Mouse (Mus musculus) adrenal gland, adult (tissue): Measurements from ENCODE around the gene Lmo7.

Experiments used
- DNase-seq, 2 experiments: peaks; one replicate each; pipeline ENCODE4 v3.0.0; 2022 to 2023; ENCODE audit warnings: low spot score in 1 of 2; ENCODE audit not compliant: inconsistent age in 2 of 2

The Lmo7 gene

GRCm38 (mm10) chr14:101729237-101729971 is at the start of gene Lmo7, which contains the start of gene Gm9922:
Lmo7 (plus strand) TSS chr14:101729957.
Gm9922 (minus strand) TSS chr14:101729814.
- DNase-seq, result peak; percentile 86 to 95

GRCm38 (mm10) chr14:101687696-101688095 is 42.1 kb upstream of the Lmo7 start:
- no peak for DNase-seq

GRCm38 (mm10) chr14:101688406-101688805 is 41.4 kb upstream of the Lmo7 start:
- DNase-seq, result no peak

- DNase-seq, result no peak
These were observed 25.3 kb upstream of the Lmo7 start for GRCm38 (mm10) chr14:101704479-101704878.

- DNase-seq, result peak in 1 of 2 experiments; percentile 58
These were observed 22.7 kb upstream of the Lmo7 start for GRCm38 (mm10) chr14:101707088-101707487.

GRCm38 (mm10) chr14:101714414-101714813 is 15.3 kb upstream of the Lmo7 start:
- DNase-seq, result no peak

DNA sequence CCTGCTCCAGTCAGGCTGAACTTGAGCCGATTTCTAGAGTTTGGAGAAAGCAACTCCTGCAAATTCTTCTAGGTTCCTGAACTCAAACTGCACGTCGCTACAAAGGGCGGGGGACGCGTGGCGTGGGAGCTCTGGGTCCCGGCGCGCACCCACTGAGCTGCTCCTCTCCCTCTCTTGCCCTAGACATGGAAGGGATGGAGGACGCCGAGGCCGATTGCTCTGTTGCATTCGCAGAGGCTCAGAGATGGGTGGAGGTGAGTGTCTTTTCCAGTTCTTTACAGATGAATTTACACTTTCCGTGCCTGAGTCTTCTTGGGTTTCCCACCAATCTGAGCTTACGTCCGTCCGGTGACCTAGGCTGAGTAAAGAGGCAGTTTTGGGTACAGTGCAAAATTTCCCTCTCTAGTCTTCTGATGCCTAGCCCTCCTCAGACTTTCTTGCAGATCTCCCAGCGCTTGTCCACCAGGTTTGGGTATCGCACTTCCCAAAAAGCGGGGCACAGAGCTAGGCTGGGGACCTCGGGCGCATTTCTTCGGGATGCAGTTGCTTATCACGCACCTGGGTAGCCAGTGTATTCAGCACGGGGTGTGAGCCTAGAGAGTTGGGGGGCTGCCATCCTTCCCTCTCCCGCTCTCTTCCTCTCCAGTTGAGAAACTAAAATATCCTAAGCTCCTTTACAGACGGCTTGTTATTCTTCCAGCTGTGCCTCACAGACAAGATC is 375 bp downstream of the Lmo7 start:
- DNase-seq, result no peak

DNA sequence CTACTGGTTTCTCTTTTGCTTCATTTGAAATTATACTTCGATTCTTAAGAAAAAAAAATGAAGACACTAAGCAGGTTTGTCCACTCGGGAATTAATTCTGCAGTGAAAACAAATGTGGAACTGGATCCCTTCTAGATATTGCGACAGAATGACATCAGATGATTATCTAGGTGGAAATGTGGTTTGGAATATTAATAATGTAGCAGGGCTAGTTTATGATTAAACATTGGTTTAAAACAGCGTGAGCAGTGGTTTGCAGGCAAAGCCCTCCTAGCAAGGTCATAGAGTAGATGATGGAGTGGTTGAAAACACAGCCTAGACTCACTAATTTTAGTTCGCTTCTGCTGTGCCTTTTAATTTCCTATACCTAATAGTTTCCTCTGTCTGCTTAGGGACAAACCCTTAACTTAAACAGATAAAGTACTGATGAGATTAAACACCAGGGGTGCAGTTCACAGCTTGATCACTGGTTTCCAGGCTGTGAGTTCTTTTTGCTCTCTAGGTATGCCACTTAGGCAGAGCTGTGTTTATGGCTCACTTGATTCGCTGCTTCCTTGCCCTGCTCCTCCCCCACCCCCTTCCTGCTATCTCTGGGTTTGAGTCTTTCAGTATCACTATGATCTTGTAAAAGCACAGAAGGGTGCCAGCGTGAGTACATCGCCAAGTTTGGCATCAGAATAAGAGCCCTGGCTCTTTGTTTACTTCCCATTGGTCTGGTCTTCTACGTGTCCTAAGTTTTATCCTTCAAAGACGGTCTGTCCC is 4.0 kb downstream of the Lmo7 start:
- peak in 1 of 2 experiments; percentile 29 for DNase-seq

- no peak for DNase-seq
These were observed 7.7 kb downstream of the Lmo7 start for GRCm38 (mm10) chr14:101737501-101737900.

GRCm38 (mm10) chr14:101746635-101747034 is 16.9 kb downstream of the Lmo7 start:
- DNase-seq, result no peak

DNA sequence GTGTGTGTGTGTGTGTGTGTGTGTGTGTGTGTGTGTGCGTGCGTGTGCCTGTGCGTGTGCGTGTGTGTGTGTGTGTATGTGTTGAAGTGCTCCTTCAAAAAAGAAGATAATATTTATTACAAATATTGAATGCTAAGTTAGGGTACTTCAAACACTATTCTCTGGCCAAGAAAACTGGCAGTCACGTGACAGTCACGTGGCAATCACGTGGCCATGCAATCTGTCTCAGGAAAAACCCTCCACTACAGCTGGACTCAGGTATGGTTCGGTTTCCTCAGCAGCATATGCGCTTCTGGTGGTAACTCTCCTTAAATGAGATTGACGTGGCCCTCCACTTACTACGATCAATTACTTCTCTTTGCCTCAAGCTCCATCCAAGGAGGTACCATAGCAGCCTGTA is 18.1 kb downstream of the Lmo7 start:
- DNase-seq, result no peak

- no peak for DNase-seq
These were observed 18.7 kb downstream of the Lmo7 start for GRCm38 (mm10) chr14:101748436-101748835.

DNA sequence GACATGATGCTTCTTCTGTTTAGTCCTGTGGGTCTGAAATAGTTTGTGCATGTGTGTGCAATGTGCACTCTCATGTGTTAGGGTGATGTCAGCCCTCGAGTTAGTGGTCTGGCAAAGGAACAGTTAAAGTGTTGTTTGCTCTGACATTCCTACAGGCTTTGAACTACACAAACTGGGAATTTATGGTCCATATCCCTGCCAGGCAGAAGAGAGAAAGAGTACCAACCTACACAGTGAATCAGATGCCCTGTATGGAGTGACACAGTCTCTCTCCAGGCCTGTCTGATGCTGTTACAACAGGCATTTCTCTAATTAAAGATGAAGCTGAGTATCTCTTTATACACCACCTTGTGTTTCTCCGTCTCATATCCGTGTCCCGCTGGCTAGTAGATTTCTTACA is 21.2 kb downstream of the Lmo7 start:
- DNase-seq, result no peak

- no peak for DNase-seq
These were observed 25.7 kb downstream of the Lmo7 start for GRCm38 (mm10) chr14:101755425-101755824.

DNA sequence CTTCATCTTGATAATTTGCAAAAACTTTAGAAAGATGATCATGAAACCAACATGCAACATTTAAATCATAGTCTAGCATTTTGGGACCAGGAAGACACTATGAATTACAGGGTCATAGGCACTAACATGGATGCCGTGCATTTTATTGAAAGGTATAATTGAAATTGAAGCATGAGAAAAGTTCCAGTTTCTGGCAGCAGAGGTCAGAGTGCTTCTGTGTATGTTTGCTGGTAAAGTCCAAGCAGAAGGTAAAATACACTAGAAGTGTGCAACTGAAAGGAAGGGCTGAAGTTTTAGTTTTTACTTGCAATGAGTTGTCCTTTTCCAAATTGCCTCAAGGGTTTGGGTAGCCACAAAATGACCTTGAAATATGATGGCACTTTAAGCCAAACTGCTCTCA is 32.5 kb downstream of the Lmo7 start:
- DNase-seq, result peak in 1 of 2 experiments; percentile 31

- DNase-seq, result no peak
These were observed 34.1 kb downstream of the Lmo7 start for GRCm38 (mm10) chr14:101763762-101764295.

GRCm38 (mm10) chr14:101771336-101771735 is 41.6 kb downstream of the Lmo7 start:
- no peak for DNase-seq

GRCm38 (mm10) chr14:101771756-101772155 is 42.0 kb downstream of the Lmo7 start:
- no peak for DNase-seq

- DNase-seq, result peak in 1 of 2 experiments; percentile 70
These were observed 44.9 kb downstream of the Lmo7 start for GRCm38 (mm10) chr14:101774631-101775030.

GRCm38 (mm10) chr14:101776296-101777128 is 46.8 kb downstream of the Lmo7 start:
- DNase-seq, result no peak
